Mouse (Mus musculus) spleen, adult 2 months (tissue): ENCODE measurements around the gene Tmem97. TPM values are rescaled to one million over a fixed set of nuclear protein-coding genes. Genes with fewer than 3 reads are reported as not detected.
"Not testable (repeated sequence)": the region's sequence is repeated elsewhere in the genome, so short reads cannot be mapped to it uniquely, and the experiment has no call there.

Experiments used
- DNase-seq, 2 experiments: peaks; one replicate each; pipeline versions ENCODE4 v3.0.0 to v3.0.0-alpha.2; 2012 to 2021; ENCODE audit warnings: low spot score in 2 of 2, low read depth in 1 of 2
- H3K27ac ChIP-seq: fragments of 200-500 bp; 2 replicates; pipeline ENCODE4 v1.5.1; 2012; ENCODE audit warnings: low read length, inconsistent platforms; ENCODE audit not compliant: insufficient read depth
- H3K27me3 ChIP-seq: fragments of 200-500 bp; 2 replicates; pipeline ENCODE4 v1.6.1; 2012; ENCODE audit warnings: mild to moderate bottlenecking, moderate library complexity, low read length, inconsistent platforms; ENCODE audit not compliant: control insufficient read depth, insufficient read depth
- H3K36me3 ChIP-seq: fragments of 200-500 bp; 2 replicates; pipeline ENCODE4 v1.6.1; 2012; ENCODE audit warnings: mild to moderate bottlenecking, low read length, inconsistent platforms; ENCODE audit not compliant: control insufficient read depth, insufficient read depth
- H3K4me1 ChIP-seq: fragments of 200-500 bp; 2 replicates; pipeline ENCODE4 v1.6.1; 2011; ENCODE audit warnings: inconsistent platforms; ENCODE audit not compliant: control insufficient read depth, insufficient read depth, insufficient read length
- H3K4me3 ChIP-seq: fragments of 200-500 bp; 2 replicates; pipeline ENCODE4 v1.5.1; 2011; ENCODE audit warnings: mild to moderate bottlenecking, inconsistent platforms; ENCODE audit not compliant: insufficient read depth, insufficient read length; ENCODE audit errors: extremely low read depth
- CTCF ChIP-seq: fragments of 200-500 bp; IDR thresholded peaks from 2 replicates; pipeline ENCODE4 v1.5.1; 2011; ENCODE audit warnings: mild to moderate bottlenecking, inconsistent platforms; ENCODE audit not compliant: insufficient read depth, insufficient read length, insufficient replicate concordance; ENCODE audit errors: extremely low read depth
- POLR2A ChIP-seq: fragments of 200-500 bp; IDR thresholded peaks from 2 replicates; pipeline ENCODE4 v1.6.1; 2011; ENCODE audit warnings: low read depth, low read length, inconsistent platforms
- WGBS: fragments of 180-500 bp; shearing (Covaris S2); methylation state at CpG from one replicate; pipeline ENCODE4 v1.1.7; 2018; 5-methylcytosine and 5-hydroxymethylcytosine counted together
- polyA plus RNA-seq: library from polyadenylated mRNA; depleted of rRNA; stranded (reverse); fragments of >200 nt; gene quantifications from 2 replicates; pipeline ENCODE4 v1.2.3, GENCODE M21; 2012

The Tmem97 gene
- polyA plus RNA-seq, 1 experiment = 15.6 TPM

DNA sequence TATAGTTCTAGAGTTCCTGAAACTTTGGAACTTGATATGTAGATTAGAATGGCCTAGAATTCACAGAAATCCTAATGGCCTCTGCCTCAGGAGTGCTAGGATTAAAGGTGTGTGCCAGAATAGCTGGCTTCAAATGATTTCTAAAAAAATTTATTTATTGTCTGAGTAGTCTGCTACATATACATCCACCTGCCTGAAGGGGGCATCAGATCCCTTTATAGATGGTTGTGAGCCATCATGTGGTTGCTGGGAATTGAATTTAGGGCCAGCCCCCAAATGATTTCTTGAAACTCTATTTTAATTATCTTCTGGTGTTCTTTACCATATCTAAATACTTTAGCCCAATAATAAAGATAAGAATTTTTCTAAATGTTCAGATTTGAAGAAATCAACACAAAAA lies 35.5 kb upstream of the Tmem97 start:
- H3K27me3 ChIP-seq = no peaks in the 10 kb centered on the region
- no peak overlapping the region for H3K27ac ChIP-seq
- TF ChIP-seq CTCF (no peak), POLR2A (no peak)
- no peak for DNase-seq
- H3K36me3 ChIP-seq = peaks cover 10% of the 10 kb centered on the region
- H3K4me3 ChIP-seq = no peak overlapping the region
- H3K4me1 ChIP-seq = no peaks in the 10 kb centered on the region

DNA sequence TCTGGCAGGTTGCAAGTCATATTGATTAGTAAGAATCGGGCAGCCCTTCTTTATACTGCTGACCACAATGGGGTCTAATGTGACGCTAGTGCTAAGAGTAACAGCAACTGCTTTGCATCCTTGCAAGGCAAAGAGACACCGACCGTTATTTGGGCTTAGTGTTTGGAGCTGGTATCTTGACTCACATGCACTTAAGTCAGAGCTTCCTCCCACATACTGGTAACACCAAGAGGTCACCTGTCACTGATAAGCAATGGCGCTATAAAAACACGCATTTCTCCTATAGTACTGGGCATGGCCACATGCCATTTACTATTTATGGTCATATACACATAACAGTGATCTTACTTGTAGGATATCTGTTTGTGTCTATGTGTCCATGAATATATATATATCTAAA lies 32.3 kb upstream of the Tmem97 start:
- no peak overlapping the region for H3K27ac ChIP-seq
- TF ChIP-seq POLR2A (no peak), CTCF (no peak)
- WGBS = 80% methylated on average over 6 of the region's 6 CpGs
- peaks cover 14% of the 10 kb centered on the region for H3K36me3 ChIP-seq
- no peak for DNase-seq
- H3K4me3 ChIP-seq = no peak overlapping the region
- H3K27me3 ChIP-seq = no peaks in the 10 kb centered on the region
- H3K4me1 ChIP-seq = no peaks in the 10 kb centered on the region

DNA sequence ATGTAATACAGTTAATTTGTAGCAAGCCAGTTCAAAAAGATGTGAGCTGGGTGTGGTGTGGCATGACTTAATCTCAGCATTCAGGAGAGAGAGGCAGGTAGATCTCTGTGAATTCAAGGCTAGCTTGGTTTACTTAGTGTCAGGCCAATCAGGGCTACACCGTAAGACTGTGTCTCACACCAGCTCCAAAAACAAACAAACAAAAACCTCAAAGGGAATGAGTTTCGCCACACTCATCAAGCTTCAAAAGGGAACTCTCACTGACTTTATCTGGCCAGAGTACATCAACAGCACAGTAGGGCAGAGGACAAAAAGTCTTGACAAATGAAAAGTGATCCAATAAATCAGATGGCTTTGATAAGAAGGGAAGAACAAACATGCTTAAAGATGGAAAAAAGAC lies 24.4 kb upstream of the Tmem97 start:
- Histone ChIP-seq H3K4me1 (no peaks in the 10 kb centered on the region), H3K27ac (no peak overlapping the region), H3K27me3 (no peaks in the 10 kb centered on the region), H3K36me3 (peaks cover 16% of the 10 kb centered on the region), H3K4me3 (no peak overlapping the region)
- TF ChIP-seq CTCF (no peak), POLR2A (no peak)
- 82% methylated on average over 2 of the region's 2 CpGs for WGBS
- no peak for DNase-seq

DNA sequence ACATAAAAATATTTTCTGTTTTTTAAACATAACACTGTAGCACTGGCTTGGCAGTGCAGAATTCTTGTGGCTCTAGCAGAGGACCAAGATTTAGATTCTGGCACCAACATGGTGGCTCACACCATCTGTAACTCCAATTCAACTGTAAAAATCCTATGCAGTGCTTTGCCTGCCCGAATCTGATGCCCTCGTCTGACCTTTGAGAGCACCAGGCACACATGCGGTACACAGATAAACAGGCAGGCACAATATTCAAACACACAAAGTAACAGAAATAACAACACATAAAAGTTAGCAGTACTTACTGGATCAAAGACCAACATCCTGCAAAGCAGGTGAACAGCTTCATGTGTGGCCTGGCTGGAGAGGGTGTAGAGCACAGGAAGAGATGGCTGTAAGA lies 24.0 kb upstream of the Tmem97 start:
- no peak for DNase-seq
- Histone ChIP-seq H3K4me3 (no peak overlapping the region), H3K27me3 (no peaks in the 10 kb centered on the region), H3K27ac (no peak overlapping the region), H3K4me1 (no peaks in the 10 kb centered on the region), H3K36me3 (peaks cover 16% of the 10 kb centered on the region)
- TF ChIP-seq CTCF (no peak), POLR2A (no peak)
- WGBS = 82% methylated on average over 3 of the region's 3 CpGs

DNA sequence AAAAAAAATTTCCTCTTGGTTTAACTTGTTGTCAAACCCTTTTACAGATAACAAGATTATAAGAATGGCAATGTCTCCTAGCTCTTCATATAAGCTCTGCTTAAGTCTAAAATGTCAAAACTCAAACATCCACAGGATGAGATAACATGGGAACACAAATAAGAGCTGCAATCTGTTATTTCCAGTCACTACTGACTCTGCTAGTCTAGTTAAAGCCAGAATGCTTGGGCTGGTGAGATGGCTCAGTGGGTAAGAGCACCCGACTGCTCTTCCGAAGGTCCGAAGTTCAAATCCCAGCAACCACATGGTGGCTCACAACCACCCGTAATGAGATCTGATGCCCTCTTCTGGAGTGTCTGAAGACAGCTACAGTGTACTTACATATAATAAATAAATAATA lies 23.5 kb upstream of the Tmem97 start:
- WGBS = 100% methylated on average over 4 of the region's 4 CpGs
- H3K4me1 ChIP-seq, H3K4me3 ChIP-seq, DNase-seq, H3K27me3 ChIP-seq, H3K27ac ChIP-seq: not testable (repeated sequence)
- peaks cover 18% of the 10 kb centered on the region for H3K36me3 ChIP-seq

DNA sequence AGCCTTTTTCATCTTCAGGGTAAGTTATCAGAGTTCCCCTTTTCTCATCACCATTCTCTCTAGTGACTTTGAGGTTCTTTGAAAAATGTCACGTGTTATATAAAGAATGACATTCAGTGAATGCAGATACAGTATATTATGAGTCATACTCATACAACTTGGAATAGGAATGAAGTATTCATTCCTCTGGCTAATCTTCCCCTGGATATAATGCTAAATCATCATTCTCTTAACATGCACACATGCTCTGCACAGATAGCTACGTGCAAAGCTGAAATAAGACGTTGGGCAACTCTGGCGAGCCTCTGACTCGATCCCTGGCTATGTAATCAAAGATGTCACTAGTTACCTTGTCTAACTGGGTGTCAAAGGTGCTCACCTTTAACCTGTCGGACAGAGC lies 21.3 kb upstream of the Tmem97 start:
- Histone ChIP-seq H3K36me3 (peaks cover 16% of the 10 kb centered on the region), H3K27me3 (no peaks in the 10 kb centered on the region), H3K4me3 (no peak overlapping the region), H3K27ac (no peak overlapping the region), H3K4me1 (no peaks in the 10 kb centered on the region)
- DNase-seq = no peak
- TF ChIP-seq CTCF (no peak), POLR2A (no peak)
- WGBS = 80% methylated on average over 6 of the region's 6 CpGs

DNA sequence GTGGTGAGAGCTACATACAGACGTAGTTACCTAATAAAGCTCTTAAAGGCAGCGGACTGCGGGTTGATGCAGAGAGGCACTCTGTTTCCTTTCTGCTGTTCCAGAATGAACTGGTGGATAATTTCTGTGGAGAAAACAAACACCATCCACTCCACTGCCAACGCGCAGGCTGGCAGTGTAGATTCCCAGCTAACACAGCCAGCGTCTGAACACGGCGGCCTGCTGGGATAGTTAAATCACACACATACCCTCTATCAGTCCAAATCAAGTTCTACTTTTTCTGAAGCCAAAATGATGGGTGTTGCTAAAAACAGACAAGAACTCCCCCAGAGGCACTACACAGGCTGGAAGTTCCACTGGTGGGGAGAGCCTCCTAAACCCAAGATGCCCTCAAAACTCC lies 20.9 kb upstream of the Tmem97 start:
- no peak overlapping the region for H3K27ac ChIP-seq
- no peak for DNase-seq
- no peaks in the 10 kb centered on the region for H3K27me3 ChIP-seq
- H3K36me3 ChIP-seq = peaks cover 16% of the 10 kb centered on the region
- H3K4me3 ChIP-seq = no peak overlapping the region
- H3K4me1 ChIP-seq = no peaks in the 10 kb centered on the region
- WGBS = 96% methylated on average over 8 of the region's 8 CpGs
- TF ChIP-seq POLR2A = no peak
- TF ChIP-seq CTCF = no peak
